Mouse (Mus musculus) midbrain, embryonic 10.5 days (tissue): ENCODE results near the gene Cops9. TPM values are rescaled to one million over a fixed set of nuclear protein-coding genes. Genes with fewer than 3 reads are reported as not detected.

Source experiments
- DNase-seq: peaks from one replicate; pipeline ENCODE4 v3.0.0-alpha.2; 2017; ENCODE audit warnings: low spot score
- H3K27ac ChIP-seq: fragments of 300-500 bp; sonication (generic); replicated peaks from 2 replicates; pipeline ENCODE4 v1.5.1; 2016; ENCODE audit warnings: mild to moderate bottlenecking
- H3K27me3 ChIP-seq: fragments of 300-500 bp; sonication (generic); 2 replicates; pipeline ENCODE4 v1.6.1; 2016; ENCODE audit warnings: low read depth, mild to moderate bottlenecking; ENCODE audit not compliant: poor library complexity, severe bottlenecking
- H3K36me3 ChIP-seq: fragments of 300-500 bp; sonication (generic); 2 replicates; pipeline ENCODE4 v1.6.1; 2016; ENCODE audit warnings: mild to moderate bottlenecking, moderate library complexity
- H3K4me1 ChIP-seq: fragments of 300-500 bp; sonication (generic); 2 replicates; pipeline ENCODE4 v1.6.1; 2016
- H3K4me3 ChIP-seq: fragments of 300-500 bp; sonication (generic); 2 replicates; pipeline ENCODE4 v1.5.1; 2016; ENCODE audit warnings: mild to moderate bottlenecking, moderate library complexity
- H3K9me3 ChIP-seq: fragments of 300-500 bp; sonication (generic); replicated peaks from 2 replicates; pipeline ENCODE4 v1.6.1; 2016; ENCODE audit warnings: mild to moderate bottlenecking
- WGBS: fragments of 180-500 bp; shearing (Covaris S2); methylation state at CpG from one replicate; pipeline ENCODE4 v1.1.7; 2016; 5-methylcytosine and 5-hydroxymethylcytosine counted together
- polyA plus RNA-seq: library from polyadenylated mRNA; unstranded; fragments of >200 nt; fragmentation: Nextera tagmentation; extraction: Ambion mirVana; gene quantifications from 2 replicates; pipeline ENCODE4 v1.2.1, GENCODE M21; 2016

Gene Cops9
- polyA plus RNA-seq, 1 experiment from 2014 or later, result 368 TPM

- Histone ChIP-seq H3K27ac (no peak overlapping the region), H3K36me3 (no peaks in the 10 kb centered on the region), H3K4me1 (no peaks in the 10 kb centered on the region), H3K4me3 (no peak overlapping the region), H3K27me3 (no peaks in the 10 kb centered on the region), H3K9me3 (0 out of 2 replicates have a peak, but pooled peaks cover 3% of the 10 kb centered on the region)
- DNase-seq, result no peak
- WGBS, result 83% methylated on average over 6 of the region's 6 CpGs
Measured at GRCm38 (mm10) chr1:92667106-92667505, 25.3 kb upstream of the Cops9 start.

GRCm38 (mm10) chr1:92659392-92659791 lies 17.6 kb upstream of the Cops9 start:
- no peaks in the 10 kb centered on the region for H3K9me3 ChIP-seq
- H3K4me3 ChIP-seq, result no peak overlapping the region
- H3K27ac ChIP-seq, result no peak overlapping the region
- H3K36me3 ChIP-seq, result no peaks in the 10 kb centered on the region
- H3K27me3 ChIP-seq, result no peaks in the 10 kb centered on the region
- WGBS, result 80% methylated on average over 5 of the region's 5 CpGs
- no peaks in the 10 kb centered on the region for H3K4me1 ChIP-seq
- no peak for DNase-seq

- DNase-seq, result no peak
- no peak overlapping the region for H3K27ac ChIP-seq
- H3K4me1 ChIP-seq, result no peaks in the 10 kb centered on the region
- H3K4me3 ChIP-seq, result no peak overlapping the region
- no peaks in the 10 kb centered on the region for H3K27me3 ChIP-seq
- H3K36me3 ChIP-seq, result no peaks in the 10 kb centered on the region
- WGBS, result 84% methylated on average over 11 of the region's 11 CpGs
- H3K9me3 ChIP-seq, result no peaks in the 10 kb centered on the region
Measured at GRCm38 (mm10) chr1:92657025-92657820, 15.4 kb upstream of the Cops9 start.

- H3K4me1 ChIP-seq, result peaks cover 8% of the 10 kb centered on the region
- no peak for DNase-seq
- no peaks in the 10 kb centered on the region for H3K27me3 ChIP-seq
- no peak overlapping the region for H3K4me3 ChIP-seq
- no peaks in the 10 kb centered on the region for H3K9me3 ChIP-seq
- H3K36me3 ChIP-seq, result no peaks in the 10 kb centered on the region
- WGBS, result 68% methylated on average over 2 of the region's 2 CpGs
- no peak overlapping the region for H3K27ac ChIP-seq
Measured at GRCm38 (mm10) chr1:92654676-92655075, 12.9 kb upstream of the Cops9 start.

- H3K4me1 ChIP-seq, result peaks cover 9% of the 10 kb centered on the region
- no peak for DNase-seq
- no peak overlapping the region for H3K27ac ChIP-seq
- no peaks in the 10 kb centered on the region for H3K9me3 ChIP-seq
- H3K36me3 ChIP-seq, result no peaks in the 10 kb centered on the region
- 89% methylated on average over 3 of the region's 3 CpGs for WGBS
- no peak overlapping the region for H3K4me3 ChIP-seq
- H3K27me3 ChIP-seq, result no peaks in the 10 kb centered on the region
Measured at GRCm38 (mm10) chr1:92653179-92653578, 11.4 kb upstream of the Cops9 start.

- no peaks in the 10 kb centered on the region for H3K9me3 ChIP-seq
- no peak overlapping the region for H3K4me3 ChIP-seq
- peaks cover 16% of the 10 kb centered on the region for H3K4me1 ChIP-seq
- no peak overlapping the region for H3K27ac ChIP-seq
- peaks cover 6% of the 10 kb centered on the region; the same call in 1 of the 2 replicates for H3K27me3 ChIP-seq
- no peaks in the 10 kb centered on the region for H3K36me3 ChIP-seq
- DNase-seq, result no peak
- 74% methylated on average over 3 of the region's 3 CpGs for WGBS
Measured at GRCm38 (mm10) chr1:92651467-92651866, 9.7 kb upstream of the Cops9 start.

GRCm38 (mm10) chr1:92648673-92649072 lies 6.9 kb upstream of the Cops9 start, which contains the start of gene Otos:
TSS of gene Otos (minus strand) at chr1:92648841.
- no peaks in the 10 kb centered on the region for H3K9me3 ChIP-seq
- no peak within 1 kb of the TSS for H3K4me3 ChIP-seq
- H3K4me1 ChIP-seq, result peaks cover 16% of the 10 kb centered on the region
- peak; percentile 80 for DNase-seq
- 29% methylated on average over 8 of the region's 8 CpGs for WGBS
- H3K27ac ChIP-seq, result 0 out of 2 replicates have a peak within 1 kb of the TSS, but pooled peaks have one; percentile 9
- H3K27me3 ChIP-seq, result peaks cover 6% of the 10 kb centered on the region; the same call in 1 of the 2 replicates
- no peaks in the 10 kb centered on the region for H3K36me3 ChIP-seq

- Histone ChIP-seq H3K36me3 (no peaks in the 10 kb centered on the region), H3K4me3 (no peak overlapping the region), H3K27me3 (peaks cover 6% of the 10 kb centered on the region; the same call in 1 of the 2 replicates), H3K27ac (0 out of 2 replicates have a peak overlapping the region, but pooled peaks have one; percentile 9), H3K4me1 (peaks cover 16% of the 10 kb centered on the region), H3K9me3 (no peaks in the 10 kb centered on the region)
- WGBS, result 55% methylated on average over 10 of the region's 10 CpGs
- no peak for DNase-seq
Measured at GRCm38 (mm10) chr1:92648197-92648596, 6.4 kb upstream of the Cops9 start.

GRCm38 (mm10) chr1:92647752-92648151 lies 6.0 kb upstream of the Cops9 start:
- Histone ChIP-seq H3K9me3 (no peaks in the 10 kb centered on the region), H3K27me3 (peaks cover 6% of the 10 kb centered on the region; the same call in 1 of the 2 replicates), H3K27ac (0 out of 2 replicates have a peak overlapping the region, but pooled peaks have one; percentile 9), H3K36me3 (no peaks in the 10 kb centered on the region), H3K4me1 (peaks cover 17% of the 10 kb centered on the region), H3K4me3 (no peak overlapping the region)
- 12% methylated on average over 8 of the region's 8 CpGs for WGBS
- DNase-seq, result peak; percentile 85

- Histone ChIP-seq H3K27me3 (peaks cover 6% of the 10 kb centered on the region; the same call in 1 of the 2 replicates), H3K9me3 (no peaks in the 10 kb centered on the region), H3K27ac (no peak overlapping the region), H3K4me1 (peaks cover 24% of the 10 kb centered on the region), H3K36me3 (no peaks in the 10 kb centered on the region), H3K4me3 (no peak overlapping the region)
- DNase-seq, result no peak
- WGBS, result 85% methylated on average over 4 of the region's 4 CpGs
Measured at GRCm38 (mm10) chr1:92647026-92647425, 5.2 kb upstream of the Cops9 start.

GRCm38 (mm10) chr1:92646601-92647000 lies 4.8 kb upstream of the Cops9 start:
- WGBS, result 83% methylated on average over 7 of the region's 7 CpGs
- H3K27ac ChIP-seq, result no peak overlapping the region
- H3K4me3 ChIP-seq, result no peak overlapping the region
- no peaks in the 10 kb centered on the region for H3K36me3 ChIP-seq
- peaks cover 22% of the 10 kb centered on the region for H3K4me1 ChIP-seq
- no peak for DNase-seq
- peaks cover 6% of the 10 kb centered on the region; the same call in 1 of the 2 replicates for H3K27me3 ChIP-seq
- no peaks in the 10 kb centered on the region for H3K9me3 ChIP-seq

GRCm38 (mm10) chr1:92646111-92646510 lies 4.3 kb upstream of the Cops9 start:
- WGBS, result 67% methylated on average over 2 of the region's 2 CpGs
- H3K4me3 ChIP-seq, result no peak overlapping the region
- H3K27me3 ChIP-seq, result peaks cover 6% of the 10 kb centered on the region; the same call in 1 of the 2 replicates
- H3K9me3 ChIP-seq, result no peaks in the 10 kb centered on the region
- H3K36me3 ChIP-seq, result no peaks in the 10 kb centered on the region
- H3K27ac ChIP-seq, result no peak overlapping the region
- peaks cover 20% of the 10 kb centered on the region for H3K4me1 ChIP-seq
- DNase-seq, result no peak

GRCm38 (mm10) chr1:92644916-92645315 lies 3.1 kb upstream of the Cops9 start:
- Histone ChIP-seq H3K36me3 (0 out of 2 replicates have a peak, but pooled peaks cover 2% of the 10 kb centered on the region), H3K4me1 (peaks cover 32% of the 10 kb centered on the region), H3K27ac (no peak overlapping the region), H3K4me3 (no peak overlapping the region), H3K27me3 (peaks cover 6% of the 10 kb centered on the region; the same call in 1 of the 2 replicates), H3K9me3 (no peaks in the 10 kb centered on the region)
- no peak for DNase-seq
- WGBS, result 82% methylated on average over 5 of the region's 5 CpGs
